Mouse (Mus musculus): Measurements from ENCODE around the gene Shf. TPM values are rescaled to one million over a fixed set of nuclear protein-coding genes. Genes with fewer than 3 reads are reported as not detected.

Gene Shf
- total and polyA plus RNA-seq, 3 experiments = 1.2 to 2.7 (median 2.0) TPM

- no peaks in the 10 kb centered on the region for H3K79me2 ChIP-seq (replicated peaks; ENCODE audit: control insufficient read depth, extremely low read depth, insufficient read depth, poor library complexity, severe bottlenecking)
- no peak overlapping the region for H3K4me3 ChIP-seq (replicated peaks in 1 of 3; ENCODE audit: low read depth in 2 of 3, low read length in 2 of 3, poor library complexity in 1 of 3)
- dilution Hi-C loops (cut with MboI; ENCODE audit: extremely low pct_ligation_motif_present, extremely low pct_unique_long_range_greater_than_20kb, low sequenced_read_pairs) (no loop called here), in situ Hi-C loops (cut with MboI; ENCODE audit: low pct_ligation_motif_present, low pct_unique_long_range_greater_than_20kb, low sequenced_read_pairs) (loop anchor here (25.0 kb wide), 1 partner anchor 233 kb away; the partner anchor contains the start of gene Gatm)
- peaks cover 12 to 37% of the 10 kb centered on the region in 2 experiments for H3K4me1 ChIP-seq (ENCODE audit: control insufficient read depth in 1 of 2, insufficient read depth in 2 of 2)
- no peak overlapping the region for H3K9ac ChIP-seq (ENCODE audit: insufficient read depth, low read depth)
- H3K9me3 ChIP-seq (replicated peaks; ENCODE audit: low read length) = no peaks in the 10 kb centered on the region
- TF ChIP-seq MEF2A (IDR thresholded peaks at IDR 0.05; ENCODE audit: borderline replicate concordance, low read depth, low read length) (no peak), ELF1 (IDR thresholded peaks at IDR 0.05; ENCODE audit: low read depth, low read length) (no peak), ZMIZ1 (IDR thresholded peaks at IDR 0.05; ENCODE audit: low read depth, low read length) (no peak), MAFK (IDR thresholded peaks at IDR 0.05; ENCODE audit: insufficient replicate concordance, low read length) (no peak), MXI1 (IDR thresholded peaks at IDR 0.05; ENCODE audit: low read depth, low read length) (no peak), NELFE (IDR thresholded peaks at IDR 0.05; ENCODE audit: low read depth, low read length) (no peak), USF1 (IDR thresholded peaks at IDR 0.05; ENCODE audit: low read depth, low read length) (no peak), HCFC1 (IDR thresholded peaks at IDR 0.05; ENCODE audit: low read depth, low read length) (no peak), MAZ (IDR thresholded peaks at IDR 0.05; ENCODE audit: low read depth, low read length) (no peak), ZKSCAN1 (IDR thresholded peaks at IDR 0.05; ENCODE audit: borderline replicate concordance, low read depth, low read length) (no peak), ETS1 (conservative IDR thresholded peaks at IDR 0.05; ENCODE audit: low read depth, low read length) (no peak), IRF4 (IDR thresholded peaks at IDR 0.05; ENCODE audit: low read depth, low read length) (no peak), TBP (conservative IDR thresholded peaks at IDR 0.05; ENCODE audit: low read depth, low read length) (no peak), EP300 (IDR thresholded peaks at IDR 0.05; ENCODE audit: low read length) (no peak), ZC3H11A (IDR thresholded peaks at IDR 0.05; ENCODE audit: low read depth, low read length) (no peak), CHD1 (IDR thresholded peaks at IDR 0.05; ENCODE audit: low read depth, low read length) (no peak), MAX (IDR thresholded peaks at IDR 0.05; ENCODE audit: low read length) (no peak), RCOR1 (conservative IDR thresholded peaks at IDR 0.05; ENCODE audit: low read depth, low read length) (no peak), CHD2 (IDR thresholded peaks at IDR 0.05; ENCODE audit: low read length) (no peak), KAT2A (IDR thresholded peaks at IDR 0.05; ENCODE audit: insufficient replicate concordance, low read length) (no peak)
- H3K27me3 ChIP-seq (replicated peaks) = peaks cover 3% of the 10 kb centered on the region
- peak overlapping the region; percentile 62 for H3K4me2 ChIP-seq (ENCODE audit: insufficient read depth, low read depth, poor library complexity, severe bottlenecking)
- no peaks in the 10 kb centered on the region for H3K36me3 ChIP-seq (replicated peaks in 1 of 2; ENCODE audit: control insufficient read depth in 1 of 2, insufficient read depth in 1 of 2, low read length in 1 of 2)
- DNase-seq (ENCODE audit: extremely low read depth) = no peak
- H3K27ac ChIP-seq (ENCODE audit: insufficient read depth, low read depth) = no peak overlapping the region
These were observed 10.3 kb upstream of the Shf start for GRCm38 (mm10) chr2:122379292-122379650.

Measured in CH12.LX (cell line).